ENCODE assay signal across 22 mouse cellular contexts in genomic region chr7:117507351-117507750, GRCm38 (mm10).
"Had no signal": no experiment of that assay in that cellular context is flagged by ENCODE, and none has a peak within 500 bp of the region (broad histone marks: within the 10 kb centered on the region; RNA-seq: fewer than 3 reads in every experiment).

No protein-coding gene starts in this region.

- DNase-seq: liver; lung, adult 18-20 months; lung, postnatal 10 days; lung, postnatal 36 days; midbrain, embryonic 14.5 days; right cerebral cortex, adult 18-20 months; right cerebral cortex, postnatal 14 days; spleen, adult 18-20 months; thymus, adult 18-20 months; thymus, postnatal 36 days had no signal

- H3K4me3 ChIP-seq: hindbrain, embryonic 15.5 days; limb, embryonic 10.5 days; limb, embryonic 13.5 days; liver, embryonic 12.5 days; liver, embryonic 15.5 days; lung, embryonic 15.5 days; megakaryocyte, embryonic 14.5 days; midbrain, embryonic 10.5 days; neural tube, embryonic 12.5 days; neural tube, embryonic 15.5 days; stomach, embryonic 15.5 days had no signal

- H3K9ac ChIP-seq: hindbrain, embryonic 15.5 days; limb, embryonic 13.5 days; liver, embryonic 12.5 days; liver, embryonic 15.5 days; lung, embryonic 15.5 days; neural tube, embryonic 12.5 days; neural tube, embryonic 15.5 days; stomach, embryonic 15.5 days had no signal

- H3K27ac ChIP-seq: limb, embryonic 10.5 days; limb, embryonic 13.5 days; liver, embryonic 12.5 days; liver, embryonic 15.5 days; lung, embryonic 15.5 days; midbrain, embryonic 10.5 days; neural tube, embryonic 12.5 days; stomach, embryonic 15.5 days had no signal

- ATAC-seq: intestine, postnatal 0 days; liver, embryonic 12.5 days had no signal

- H3K27me3 ChIP-seq: hindbrain, embryonic 15.5 days; limb, embryonic 13.5 days; liver, embryonic 12.5 days; liver, embryonic 15.5 days; lung, embryonic 15.5 days; megakaryocyte, embryonic 14.5 days; neural tube, embryonic 12.5 days; neural tube, embryonic 15.5 days; stomach, embryonic 15.5 days had no signal

- H3K9me3 ChIP-seq: hindbrain, embryonic 15.5 days; limb, embryonic 10.5 days; limb, embryonic 13.5 days; liver, embryonic 12.5 days; liver, embryonic 15.5 days; lung, embryonic 15.5 days; megakaryocyte, embryonic 14.5 days; midbrain, embryonic 10.5 days; neural tube, embryonic 12.5 days; neural tube, embryonic 15.5 days; stomach, embryonic 15.5 days had no signal

- H3K4me1 ChIP-seq: liver, embryonic 12.5 days; liver, embryonic 15.5 days; lung, embryonic 15.5 days; megakaryocyte, embryonic 14.5 days had no signal

- H3K36me3 ChIP-seq: hindbrain, embryonic 15.5 days; limb, embryonic 10.5 days; limb, embryonic 13.5 days; liver, embryonic 12.5 days; liver, embryonic 15.5 days; lung, embryonic 15.5 days; midbrain, embryonic 10.5 days; neural tube, embryonic 12.5 days; neural tube, embryonic 15.5 days; stomach, embryonic 15.5 days had no signal

- H3K4me2 ChIP-seq: hindbrain, embryonic 15.5 days; limb, embryonic 13.5 days; liver, embryonic 12.5 days; liver, embryonic 15.5 days; lung, embryonic 15.5 days; neural tube, embryonic 12.5 days; neural tube, embryonic 15.5 days; stomach, embryonic 15.5 days had no signal
